ENCODE assay signal across 17 mouse cellular contexts in the genomic region with DNA sequence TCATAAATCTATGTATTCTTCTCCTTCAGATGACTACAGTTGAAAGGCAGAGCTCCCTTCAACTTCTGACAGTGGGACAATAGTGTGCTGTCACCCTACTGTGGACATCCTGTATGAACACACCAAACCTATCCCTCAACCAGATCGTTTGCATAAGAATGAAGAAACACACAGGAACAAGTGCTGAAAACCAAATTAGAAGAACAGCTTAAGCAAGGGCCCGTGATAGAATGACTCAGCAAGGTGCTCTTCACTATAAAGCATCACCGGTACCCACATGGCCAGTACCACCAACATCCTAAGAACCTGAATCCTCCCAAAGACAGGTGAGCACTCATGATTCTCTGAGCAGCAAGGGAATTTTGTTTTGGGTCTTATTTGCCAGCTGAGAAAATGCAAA. TPM values are rescaled to one million over a fixed set of nuclear protein-coding genes. Genes with fewer than 3 reads are reported as not detected.
"Had no signal": no experiment of that assay in that cellular context is flagged by ENCODE, and none has a peak within 500 bp of the region (broad histone marks: within the 10 kb centered on the region; RNA-seq: fewer than 3 reads in every experiment).

No protein-coding gene starts in this region.

RNA-seq across cellular contexts. Expression of a gene that starts 51.9 kb away (rescaled TPM):
- total RNA-seq: heart, postnatal 10 days; heart, postnatal 4 days; hindbrain, postnatal 0 days; layer of hippocampus, adult 18-20 months; layer of hippocampus, adult 2 months; layer of hippocampus, postnatal 10 days; layer of hippocampus, postnatal 14 days; layer of hippocampus, postnatal 25 days; layer of hippocampus, postnatal 36 days; left cerebral cortex, adult 18-20 months; left cerebral cortex, adult 2 months had no signal
- polyA plus RNA-seq: heart, embryonic 12.5 days; hindbrain, embryonic 10.5 days; hindbrain, embryonic 12.5 days; hindbrain, embryonic 14.5 days; hindbrain, embryonic 15.5 days; kidney, embryonic 14.5 days had no signal
